Mouse (Mus musculus) midbrain, embryonic 11.5 days (tissue): ENCODE measurements at regions not wholly inside any gene's neighbourhood (a gene's known extent, or its start where the extent isn't known, plus 50 kb on each side); places are given as distances from the start of the nearest gene placed in this dataset.

ENCODE experiments used
- ATAC-seq: fragments of 200-750 bp; cut with Nextera tagmentation; 2 replicates; pipeline ENCODE4 v1.8.0; 2017; ENCODE audit warnings: moderate TSS enrichment, moderate library complexity; ENCODE audit not compliant: low FRiP score
- DNase-seq: peaks from one replicate; pipeline ENCODE4 v3.0.0; 2015; ENCODE audit warnings: low spot score; ENCODE audit errors: missing footprints
- H3K27ac ChIP-seq: fragments of 300-500 bp; sonication (generic); 2 replicates; pipeline ENCODE4 v1.5.1; 2014; ENCODE audit warnings: low read depth, low read length
- H3K27me3 ChIP-seq: fragments of 300-500 bp; sonication (generic); 2 replicates; pipeline ENCODE4 v1.6.1; 2014; ENCODE audit warnings: mild to moderate bottlenecking, low read length, moderate library complexity, mixed read lengths; ENCODE audit not compliant: control insufficient read depth, insufficient read depth
- H3K36me3 ChIP-seq: fragments of 300-500 bp; sonication (generic); 2 replicates; pipeline ENCODE4 v1.6.1; 2014; ENCODE audit warnings: mild to moderate bottlenecking, low read length, moderate library complexity, mixed read lengths; ENCODE audit not compliant: control insufficient read depth, insufficient read depth
- H3K4me1 ChIP-seq: fragments of 300-500 bp; sonication (generic); 2 replicates; pipeline ENCODE4 v1.6.1; 2014; ENCODE audit warnings: low read length; ENCODE audit not compliant: control insufficient read depth, insufficient read depth
- H3K4me2 ChIP-seq: fragments of 300-500 bp; sonication (generic); 2 replicates; pipeline ENCODE4 v1.6.1; 2014; ENCODE audit warnings: mild to moderate bottlenecking, moderate library complexity
- H3K4me3 ChIP-seq: fragments of 300-500 bp; sonication (generic); 2 replicates; pipeline ENCODE4 v1.5.1; 2014; ENCODE audit warnings: low read depth, low read length
- H3K9ac ChIP-seq: fragments of 300-500 bp; sonication (generic); 2 replicates; pipeline ENCODE4 v1.6.1; 2014; ENCODE audit warnings: low read length
- H3K9me3 ChIP-seq: fragments of 300-500 bp; sonication (generic); 2 replicates; pipeline ENCODE4 v1.6.1; 2016; ENCODE audit warnings: low read length; ENCODE audit not compliant: control insufficient read depth
- WGBS: fragments of 180-500 bp; shearing (Covaris S2); extraction: QIAGEN DNeasy Blood & Tissue Kit; methylation state at CpG from one replicate; pipeline ENCODE4 v1.1.7; 2014; 5-methylcytosine and 5-hydroxymethylcytosine counted together

GRCm38 (mm10) chr4:142577519-142577918, 338.3 kb upstream of the Kazn start:
- no peaks in the 10 kb centered on the region for H3K9me3 ChIP-seq
- no peaks in the 10 kb centered on the region for H3K27me3 ChIP-seq
- no peak for ATAC-seq
- H3K4me1 ChIP-seq, result peaks cover 13% of the 10 kb centered on the region
- H3K9ac ChIP-seq, result no peak overlapping the region
- no peak overlapping the region for H3K4me3 ChIP-seq
- H3K27ac ChIP-seq, result no peak overlapping the region
- 54% methylated on average over 4 of the region's 4 CpGs for WGBS
- peak; percentile 51 for DNase-seq
- H3K4me2 ChIP-seq, result no peak overlapping the region
- no peaks in the 10 kb centered on the region for H3K36me3 ChIP-seq

DNA sequence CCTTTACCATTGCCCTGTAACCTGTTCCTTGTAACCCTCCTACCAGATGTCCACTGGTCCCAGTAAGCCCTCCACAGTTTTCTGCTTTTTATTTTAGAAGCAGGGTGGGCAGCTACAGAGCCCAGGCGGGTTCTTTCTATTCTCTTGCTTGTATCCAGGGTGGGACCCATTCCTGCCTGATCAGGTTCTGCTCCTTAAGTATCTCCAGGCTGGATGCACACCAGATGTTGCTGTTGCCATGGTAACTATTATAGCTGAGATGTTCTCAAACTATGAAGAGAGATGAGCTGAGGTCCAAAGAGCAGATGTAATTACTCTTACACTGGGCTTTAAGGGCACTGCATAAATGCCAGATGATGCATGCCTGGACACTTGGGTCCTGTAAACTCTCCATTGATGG, 335.3 kb upstream of the Kazn start:
- H3K4me3 ChIP-seq, result no peak overlapping the region
- no peak for DNase-seq
- peaks cover 13% of the 10 kb centered on the region for H3K4me1 ChIP-seq
- H3K9me3 ChIP-seq, result no peaks in the 10 kb centered on the region
- no peak for ATAC-seq
- H3K9ac ChIP-seq, result no peak overlapping the region
- no peaks in the 10 kb centered on the region for H3K27me3 ChIP-seq
- whole genome bisulfite sequencing, result 65% methylated on average over 1 of the region's 1 CpGs
- H3K36me3 ChIP-seq, result no peaks in the 10 kb centered on the region
- no peak overlapping the region for H3K27ac ChIP-seq
- H3K4me2 ChIP-seq, result no peak overlapping the region

- Histone ChIP-seq H3K4me3 (no peak overlapping the region), H3K4me2 (no peak overlapping the region), H3K36me3 (no peaks in the 10 kb centered on the region), H3K9ac (no peak overlapping the region), H3K9me3 (no peaks in the 10 kb centered on the region), H3K27ac (no peak overlapping the region), H3K4me1 (no peaks in the 10 kb centered on the region), H3K27me3 (no peaks in the 10 kb centered on the region)
- DNase-seq (peak; percentile 65), ATAC-seq (no peak)
- WGBS, result 83% methylated on average over 7 of the region's 7 CpGs
These were observed 331.5 kb upstream of the Kazn start for GRCm38 (mm10) chr4:142570712-142571111.

DNA sequence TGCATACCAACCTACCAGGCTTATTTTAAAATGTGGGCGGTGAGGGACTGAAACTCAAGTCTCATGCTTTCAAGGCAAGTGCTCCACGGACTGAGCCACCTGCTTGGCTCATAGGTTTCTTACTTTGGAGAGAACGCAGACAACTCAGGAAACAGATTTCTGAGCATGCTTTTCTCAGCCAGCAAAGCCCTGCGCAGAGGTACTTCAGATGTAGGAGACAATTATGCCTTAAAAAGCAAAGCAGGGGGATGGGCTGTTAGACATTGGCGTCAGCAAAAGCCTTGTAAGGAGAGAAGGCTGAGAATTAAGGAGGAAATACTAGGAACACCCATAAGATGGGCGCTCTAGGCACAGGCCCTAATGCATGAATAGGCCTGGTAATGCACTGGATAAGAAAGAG, 329.4 kb upstream of the Kazn start:
- DNase-seq (peak; percentile 84), ATAC-seq (no peak)
- Histone ChIP-seq H3K9ac (no peak overlapping the region), H3K4me3 (no peak overlapping the region), H3K27me3 (no peaks in the 10 kb centered on the region), H3K9me3 (no peaks in the 10 kb centered on the region), H3K4me2 (no peak overlapping the region), H3K36me3 (no peaks in the 10 kb centered on the region), H3K4me1 (no peaks in the 10 kb centered on the region), H3K27ac (no peak overlapping the region)
- WGBS, result 82% methylated on average over 6 of the region's 6 CpGs

DNA sequence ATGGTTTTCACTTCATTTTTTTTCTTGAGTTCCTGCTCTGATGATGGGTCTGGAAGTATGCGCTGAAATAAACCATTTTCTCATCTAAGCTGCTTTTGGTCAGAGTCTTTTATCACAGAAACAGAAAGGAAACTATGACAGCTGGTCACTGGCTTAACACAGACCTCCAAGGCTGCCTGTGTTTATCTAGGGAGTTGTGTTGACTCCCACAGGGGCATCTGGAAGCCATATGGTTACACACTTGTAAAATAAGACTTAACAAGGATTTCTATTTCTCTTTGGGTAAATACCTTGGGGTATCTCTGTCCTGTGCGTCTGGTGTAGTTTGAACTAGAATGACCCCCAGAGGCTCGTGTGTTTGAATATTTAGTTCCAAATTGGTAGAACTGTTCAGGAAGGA, 315.5 kb upstream of the Kazn start:
- Histone ChIP-seq H3K27ac (no peak overlapping the region), H3K9ac (no peak overlapping the region), H3K9me3 (no peaks in the 10 kb centered on the region), H3K36me3 (no peaks in the 10 kb centered on the region), H3K4me3 (no peak overlapping the region), H3K4me2 (no peak overlapping the region), H3K4me1 (no peaks in the 10 kb centered on the region), H3K27me3 (no peaks in the 10 kb centered on the region)
- 72% methylated on average over 3 of the region's 3 CpGs for WGBS
- no peak for ATAC-seq
- DNase-seq, result peak; percentile 49

- Histone ChIP-seq H3K9ac (no peak overlapping the region), H3K4me2 (no peak overlapping the region), H3K9me3 (no peaks in the 10 kb centered on the region), H3K36me3 (no peaks in the 10 kb centered on the region), H3K4me3 (no peak overlapping the region), H3K27me3 (no peaks in the 10 kb centered on the region), H3K4me1 (no peaks in the 10 kb centered on the region), H3K27ac (no peak overlapping the region)
- DNase-seq (no peak), ATAC-seq (no peak)
- 82% methylated on average over 1 of the region's 1 CpGs for WGBS
These were observed 306.7 kb upstream of the Kazn start for GRCm38 (mm10) chr4:142545871-142546270.

GRCm38 (mm10) chr4:142545187-142545586, 306.0 kb upstream of the Kazn start:
- no peak for ATAC-seq
- DNase-seq, result peak; percentile 28
- H3K36me3 ChIP-seq, result no peaks in the 10 kb centered on the region
- H3K4me3 ChIP-seq, result no peak overlapping the region
- no peak overlapping the region for H3K4me2 ChIP-seq
- WGBS, result 63% methylated on average over 1 of the region's 1 CpGs
- H3K9me3 ChIP-seq, result no peaks in the 10 kb centered on the region
- no peak overlapping the region for H3K9ac ChIP-seq
- H3K27me3 ChIP-seq, result no peaks in the 10 kb centered on the region
- no peaks in the 10 kb centered on the region for H3K4me1 ChIP-seq
- H3K27ac ChIP-seq, result no peak overlapping the region

- Histone ChIP-seq H3K36me3 (no peaks in the 10 kb centered on the region), H3K9ac (no peak overlapping the region), H3K4me1 (no peaks in the 10 kb centered on the region), H3K27ac (no peak overlapping the region), H3K4me2 (no peak overlapping the region), H3K4me3 (no peak overlapping the region), H3K9me3 (no peaks in the 10 kb centered on the region), H3K27me3 (no peaks in the 10 kb centered on the region)
- DNase-seq, result no peak
- no peak for ATAC-seq
- WGBS, result 84% methylated on average over 8 of the region's 8 CpGs
These were observed 305.5 kb upstream of the Kazn start for GRCm38 (mm10) chr4:142544736-142545135.

DNA sequence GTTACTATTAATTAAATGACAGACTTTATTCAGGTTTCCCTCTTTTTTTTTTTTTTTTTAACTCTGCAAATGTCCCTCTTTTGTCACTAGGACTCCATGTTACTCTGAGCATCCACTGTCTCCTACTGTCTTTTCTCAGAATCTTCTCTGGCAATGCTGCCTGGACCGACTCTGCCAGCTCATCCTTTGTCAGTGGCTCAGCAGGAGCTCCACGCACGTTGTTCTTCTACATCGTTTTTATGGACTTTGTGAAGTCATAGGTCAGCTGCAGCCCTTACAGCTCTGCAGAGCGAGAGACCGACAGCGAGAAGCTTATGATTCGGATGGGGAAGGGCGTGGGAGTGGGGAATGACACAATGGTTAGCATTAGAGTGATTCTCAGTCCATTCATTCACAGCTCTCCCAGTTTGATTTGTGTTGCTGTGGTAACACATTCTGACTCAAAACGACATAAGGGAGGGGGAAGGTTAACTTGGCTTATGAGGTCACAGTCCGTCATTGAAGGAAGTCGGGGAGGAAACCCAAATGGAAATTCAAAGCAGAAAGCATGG, 300.1 kb upstream of the Kazn start:
- H3K36me3 ChIP-seq, result no peaks in the 10 kb centered on the region
- no peak overlapping the region for H3K4me3 ChIP-seq
- no peak overlapping the region; the same call in 1 of the 2 replicates for H3K4me2 ChIP-seq
- ATAC-seq, result peak; percentile 35; the same call in 1 of the 2 replicates
- H3K9ac ChIP-seq, result no peak overlapping the region
- peak; percentile 84 for DNase-seq
- H3K27ac ChIP-seq, result no peak overlapping the region
- no peaks in the 10 kb centered on the region for H3K27me3 ChIP-seq
- 38% methylated on average over 12 of the region's 12 CpGs for WGBS
- no peaks in the 10 kb centered on the region for H3K9me3 ChIP-seq
- peaks cover 2% of the 10 kb centered on the region; the same call in 1 of the 2 replicates for H3K4me1 ChIP-seq
